Mouse (Mus musculus) cerebellum, adult 2 months (tissue): ENCODE data around the gene Ttc39b. TPM values are rescaled to one million over a fixed set of nuclear protein-coding genes. Genes with fewer than 3 reads are reported as not detected.

ENCODE experiments used
- DNase-seq, 2 experiments: peaks; one replicate each; pipeline ENCODE4 v3.0.0; 2021
- H3K27ac ChIP-seq: fragments of 200-500 bp; 2 replicates; pipeline ENCODE4 v1.5.1; 2012; ENCODE audit warnings: low read length, control low read depth, inconsistent platforms; ENCODE audit not compliant: insufficient read depth
- H3K27me3 ChIP-seq: fragments of 200-500 bp; 2 replicates; pipeline ENCODE4 v1.6.1; 2012; ENCODE audit warnings: inconsistent platforms, mild to moderate bottlenecking, low read length, moderate library complexity; ENCODE audit not compliant: control insufficient read depth, insufficient read depth
- H3K4me1 ChIP-seq: fragments of 200-500 bp; 2 replicates; pipeline ENCODE4 v1.6.1; 2011; ENCODE audit warnings: low read length; ENCODE audit not compliant: control insufficient read depth, insufficient read depth
- H3K4me3 ChIP-seq: fragments of 200-500 bp; replicated peaks from 2 replicates; pipeline ENCODE3; 2011; ENCODE audit warnings: mild to moderate bottlenecking, low read depth, low read length, control low read depth; ENCODE audit not compliant: insufficient read depth
- CTCF ChIP-seq: fragments of 200-500 bp; IDR thresholded peaks from 2 replicates; pipeline ENCODE4 v1.5.1; 2011; ENCODE audit warnings: low read depth, mild to moderate bottlenecking, control low read depth, low read length, moderate library complexity, borderline replicate concordance; ENCODE audit not compliant: insufficient read depth
- POLR2A ChIP-seq: fragments of 200-500 bp; IDR thresholded peaks from 2 replicates; pipeline ENCODE4 v1.6.1; 2011; ENCODE audit warnings: low read length, control low read depth, borderline replicate concordance; ENCODE audit not compliant: insufficient read depth
- WGBS: fragments of 180-500 bp; shearing (Covaris S2); methylation state at CpG from one replicate; pipeline ENCODE4 v1.1.7; 2018; 5-methylcytosine and 5-hydroxymethylcytosine counted together
- polyA plus RNA-seq: library from polyadenylated mRNA; depleted of rRNA; stranded (reverse); fragments of >200 nt; gene quantifications from 2 replicates; pipeline ENCODE4 v1.2.3, GENCODE M21; 2012

The Ttc39b gene
- polyA plus RNA-seq, 1 experiment: 24.3 TPM

DNA sequence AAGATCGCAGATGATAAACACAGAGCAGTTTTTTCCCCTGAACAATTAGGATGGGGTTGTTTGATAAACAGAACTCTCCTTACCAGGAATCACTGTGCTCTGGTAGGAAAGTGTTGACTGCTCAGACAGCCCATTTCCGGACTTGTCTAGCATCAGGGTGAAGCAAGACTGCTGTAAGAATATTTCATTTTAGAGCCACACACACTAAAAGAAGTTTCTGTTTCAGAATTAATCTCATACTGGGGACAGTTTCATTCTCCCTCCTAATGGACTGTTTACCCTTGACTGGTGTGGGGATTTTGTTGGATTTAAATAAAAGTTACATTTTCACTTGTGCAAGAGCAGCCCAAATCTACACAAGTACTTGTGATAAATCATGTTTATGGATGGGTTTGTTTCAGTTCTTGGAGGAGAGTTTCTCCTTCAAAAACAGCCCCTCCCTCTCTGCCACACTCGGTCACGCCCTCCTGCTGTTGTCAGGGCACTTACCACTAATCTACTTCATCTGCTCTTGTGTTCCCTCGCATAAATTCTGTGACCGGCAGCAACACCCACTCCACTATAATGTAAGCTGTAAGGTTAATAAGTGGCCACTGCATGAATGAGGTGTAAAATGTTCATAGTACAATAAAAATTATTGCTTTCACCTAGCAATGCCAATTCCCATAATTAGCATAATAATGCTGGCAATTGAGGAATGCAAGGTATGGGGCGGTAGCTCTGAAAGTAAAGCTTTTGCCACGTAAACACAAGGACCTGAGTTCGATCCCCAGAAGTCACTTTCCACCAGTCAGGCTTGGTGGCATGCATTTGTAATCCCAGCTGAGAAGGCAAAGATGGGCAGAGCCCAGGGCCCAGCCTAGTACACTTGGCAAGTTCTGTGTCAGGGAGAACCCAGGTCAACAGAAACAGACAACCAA, 4.2 kb upstream of the Ttc39b start:
- Histone ChIP-seq H3K27me3 (no peaks in the 10 kb centered on the region), H3K4me3 (no peak overlapping the region), H3K27ac (no peak overlapping the region), H3K4me1 (0 out of 2 replicates have a peak, but pooled peaks cover 2% of the 10 kb centered on the region)
- WGBS: 72% methylated on average over 9 of the region's 9 CpGs
- no peak for DNase-seq
- TF ChIP-seq CTCF (no peak), POLR2A (no peak)

- 86% methylated on average over 4 of the region's 4 CpGs for WGBS
- no peak overlapping the region for H3K4me3 ChIP-seq
- DNase-seq: no peak
- H3K27ac ChIP-seq: no peak overlapping the region
- TF ChIP-seq CTCF: no peak
- H3K4me1 ChIP-seq: 0 out of 2 replicates have a peak, but pooled peaks cover 2% of the 10 kb centered on the region
- no peaks in the 10 kb centered on the region for H3K27me3 ChIP-seq
Measured at GRCm38 (mm10) chr4:83327526-83327925, 3.5 kb upstream of the Ttc39b start.

DNA sequence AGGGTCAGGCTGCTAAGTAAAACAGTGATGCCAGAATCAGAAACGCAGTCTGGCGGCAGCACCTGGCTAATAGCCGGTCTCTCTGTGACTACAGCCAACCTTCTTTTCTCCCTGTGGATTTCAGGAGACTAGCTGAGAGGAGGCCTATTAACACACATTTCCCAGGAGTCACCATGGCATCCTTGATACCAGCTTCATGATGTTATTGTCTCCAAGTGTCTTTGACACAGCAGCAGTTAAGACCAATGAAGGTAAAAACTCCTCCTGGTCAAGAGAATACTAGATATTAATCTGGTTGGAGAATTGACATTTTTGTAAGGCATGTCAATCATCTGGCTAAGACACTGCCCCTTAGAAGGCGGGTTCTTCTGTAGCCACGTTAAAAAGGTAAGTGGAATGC, 1.3 kb upstream of the Ttc39b start:
- 63% methylated on average over 5 of the region's 5 CpGs for WGBS
- no peak for DNase-seq
- no peak for TF ChIP-seq CTCF
- TF ChIP-seq POLR2A: no peak
- no peak overlapping the region for H3K27ac ChIP-seq
- 0 out of 2 replicates have a peak, but pooled peaks cover 2% of the 10 kb centered on the region for H3K4me1 ChIP-seq
- no peak overlapping the region for H3K4me3 ChIP-seq
- H3K27me3 ChIP-seq: no peaks in the 10 kb centered on the region

- TF ChIP-seq POLR2A (no peak), CTCF (no peak)
Measured at GRCm38 (mm10) chr4:83323201-83323903, 703 bp downstream of the Ttc39b start.

DNA sequence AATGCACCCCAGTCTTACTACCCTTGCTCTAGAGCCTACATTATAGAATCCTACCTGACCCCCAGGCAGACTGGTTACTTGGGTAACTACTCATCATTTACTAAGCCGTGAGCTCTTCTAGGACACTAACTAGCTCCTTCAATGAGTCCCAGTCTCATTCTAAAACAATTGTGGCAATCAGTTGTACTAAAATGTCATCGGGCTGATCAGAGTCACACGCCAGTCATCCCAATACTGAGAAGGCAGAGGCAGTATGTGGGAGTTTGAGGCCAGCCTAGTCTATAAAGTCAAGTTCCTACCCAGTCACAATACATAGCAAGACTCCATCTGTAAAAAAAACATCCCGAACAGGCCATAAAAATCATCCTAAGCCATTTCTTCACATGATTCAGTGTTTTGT, 4.3 kb downstream of the Ttc39b start:
- H3K27ac ChIP-seq: no peak overlapping the region
- TF ChIP-seq CTCF (no peak), POLR2A (no peak)
- H3K4me1 ChIP-seq: peaks cover 2% of the 10 kb centered on the region; the same call in 1 of the 2 replicates
- H3K4me3 ChIP-seq: no peak overlapping the region
- no peak for DNase-seq
- WGBS: 97% methylated on average over 4 of the region's 4 CpGs
- no peaks in the 10 kb centered on the region for H3K27me3 ChIP-seq

More at GRCm38 (mm10) chr4:83323201-83323903, 703 bp downstream of the Ttc39b start:
- peak; percentile 49 to 58 for DNase-seq
- 0 out of 2 replicates have a peak, but pooled peaks cover 2% of the 10 kb centered on the region for H3K4me1 ChIP-seq
- peak overlapping the region; percentile 83 for H3K4me3 ChIP-seq
- H3K27ac ChIP-seq: no peak overlapping the region
- no peaks in the 10 kb centered on the region for H3K27me3 ChIP-seq
- 9% methylated on average over 48 of the region's 48 CpGs for WGBS

GRCm38 (mm10) chr4:83318758-83319157, 5.3 kb downstream of the Ttc39b start:
- TF ChIP-seq CTCF (no peak), POLR2A (no peak)
- H3K27me3 ChIP-seq: no peaks in the 10 kb centered on the region
- 56% methylated on average over 3 of the region's 3 CpGs for WGBS
- no peaks in the 10 kb centered on the region; the same call in 1 of the 2 replicates for H3K4me1 ChIP-seq
- no peak overlapping the region for H3K27ac ChIP-seq
- H3K4me3 ChIP-seq: no peak overlapping the region
- no peak for DNase-seq

DNA sequence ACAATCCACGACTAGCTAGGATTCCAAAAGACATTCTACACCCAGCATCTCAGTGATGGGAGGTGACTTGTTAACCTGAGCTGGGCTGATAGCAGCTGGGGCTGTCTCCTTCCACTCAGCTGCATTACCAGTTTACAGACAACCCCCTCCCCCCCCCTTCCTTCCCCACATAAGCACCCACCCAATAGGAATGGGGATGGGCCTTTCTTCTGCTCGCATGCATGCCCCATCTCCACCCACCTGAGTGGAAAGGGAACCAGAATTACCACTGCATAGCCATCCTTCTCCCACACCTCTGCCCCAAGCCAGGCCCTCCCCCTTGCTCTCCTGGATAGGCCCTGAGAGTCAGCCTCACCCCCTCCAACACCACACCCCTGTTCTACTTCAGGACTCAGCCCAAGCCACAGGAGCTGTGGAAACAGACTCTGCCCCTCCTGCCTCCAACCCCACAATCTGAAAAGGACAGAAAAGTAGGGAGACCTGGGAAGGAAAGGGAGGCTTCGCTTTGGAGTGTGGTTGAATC, 6.2 kb downstream of the Ttc39b start:
- Histone ChIP-seq H3K27me3 (no peaks in the 10 kb centered on the region), H3K4me3 (no peak overlapping the region), H3K4me1 (no peaks in the 10 kb centered on the region; the same call in 1 of the 2 replicates), H3K27ac (no peak overlapping the region)
- TF ChIP-seq CTCF (no peak), POLR2A (no peak)
- 87% methylated on average over 3 of the region's 3 CpGs for WGBS
- no peak for DNase-seq

DNA sequence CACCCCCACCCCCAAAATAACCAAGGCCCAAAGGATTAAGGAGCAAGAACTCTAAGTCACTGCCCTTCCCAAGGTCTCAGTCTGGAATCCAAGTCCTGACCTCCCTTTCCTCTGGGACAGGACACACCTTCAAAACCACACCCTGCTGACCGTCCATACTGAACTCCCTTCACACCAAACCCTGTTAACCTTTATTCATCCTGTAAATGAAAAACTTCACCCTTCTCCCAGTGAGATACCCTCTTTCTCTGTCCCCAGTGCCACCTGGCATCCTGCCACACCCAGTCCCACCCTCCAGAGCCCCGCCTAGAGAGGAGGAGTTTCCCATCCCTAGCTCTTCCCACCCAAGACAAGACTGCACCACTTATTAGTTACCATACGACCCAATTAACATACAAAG, 7.3 kb downstream of the Ttc39b start:
- no peak for DNase-seq
- no peak for TF ChIP-seq CTCF
- WGBS: 92% methylated on average over 3 of the region's 3 CpGs
- Histone ChIP-seq H3K4me1 (no peaks in the 10 kb centered on the region; the same call in 1 of the 2 replicates), H3K27ac (no peak overlapping the region), H3K4me3 (no peak overlapping the region), H3K27me3 (no peaks in the 10 kb centered on the region)
